Mouse (Mus musculus): ENCODE measurements around the gene Vps25.

The Vps25 gene

GRCm38 (mm10) chr11:101245071-101245470 lies 8.4 kb upstream of the Vps25 start:
- peak; percentile 79 for DNase-seq (ENCODE audit: low spot score)

- no peak for DNase-seq (ENCODE audit: low spot score)
Measured at GRCm38 (mm10) chr11:101245855-101246701, 7.4 kb upstream of the Vps25 start, which contains the start of gene Ramp2. TSS of gene Ramp2 (plus strand) at chr11:101246028.

- DNase-seq (ENCODE audit: low spot score), result no peak
Measured at GRCm38 (mm10) chr11:101246702-101247012, 6.8 kb upstream of the Vps25 start.

GRCm38 (mm10) chr11:101247521-101248030 lies 5.9 kb upstream of the Vps25 start:
- DNase-seq (ENCODE audit: low spot score), result no peak

- peak; percentile 69 for DNase-seq (ENCODE audit: low spot score)
Measured at GRCm38 (mm10) chr11:101248258-101248994, 5.1 kb upstream of the Vps25 start.

GRCm38 (mm10) chr11:101251031-101251430 lies 2.5 kb upstream of the Vps25 start:
- DNase-seq (ENCODE audit: low spot score), result no peak

GRCm38 (mm10) chr11:101252941-101253340 lies 566 bp upstream of the Vps25 start:
- DNase-seq (ENCODE audit: low spot score), result peak; percentile 69

GRCm38 (mm10) chr11:101255826-101256775 lies 2.6 kb downstream of the Vps25 start:
- DNase-seq (ENCODE audit: low spot score), result peak; percentile 95

- peak; percentile 82 for DNase-seq (ENCODE audit: low spot score)
Measured at GRCm38 (mm10) chr11:101259261-101259712, 5.8 kb downstream of the Vps25 start.

GRCm38 (mm10) chr11:101259948-101260825 lies 6.7 kb downstream of the Vps25 start, which contains the start of gene Wnk4:
TSS of gene Wnk4 (plus strand) at chr11:101260567.
- peak; percentile 81 for DNase-seq (ENCODE audit: low spot score)

GRCm38 (mm10) chr11:101260826-101261380 lies 7.4 kb downstream of the Vps25 start:
- no peak for DNase-seq (ENCODE audit: low spot score)

- no peak for DNase-seq (ENCODE audit: low spot score)
Measured at GRCm38 (mm10) chr11:101262272-101262967, 8.9 kb downstream of the Vps25 start.

- no peak for DNase-seq (ENCODE audit: low spot score)
Measured at GRCm38 (mm10) chr11:101263138-101263988, 9.9 kb downstream of the Vps25 start.

GRCm38 (mm10) chr11:101263989-101264280 lies 10.4 kb downstream of the Vps25 start:
- DNase-seq (ENCODE audit: low spot score), result no peak

- no peak for DNase-seq (ENCODE audit: low spot score)
Measured at GRCm38 (mm10) chr11:101264954-101265471, 11.5 kb downstream of the Vps25 start.

- DNase-seq (ENCODE audit: low spot score), result no peak
Measured at GRCm38 (mm10) chr11:101265906-101266305, 12.4 kb downstream of the Vps25 start.

- DNase-seq (ENCODE audit: low spot score), result no peak
Measured at GRCm38 (mm10) chr11:101269577-101270116, 16.1 kb downstream of the Vps25 start.

GRCm38 (mm10) chr11:101272446-101272845 lies 18.9 kb downstream of the Vps25 start:
- no peak for DNase-seq (ENCODE audit: low spot score)

All from adipocyte (in vitro differentiated cells).